Mouse (Mus musculus) megakaryocyte, embryonic 14.5 days (primary cell): ENCODE measurements around the gene Fam205a1. TPM values are rescaled to one million over a fixed set of nuclear protein-coding genes. Genes with fewer than 3 reads are reported as not detected.
"Not testable (repeated sequence)": the region's sequence is repeated elsewhere in the genome, so short reads cannot be mapped to it uniquely, and the experiment has no call there.

Experiments
- H3K27me3 ChIP-seq: replicated peaks from 2 replicates; pipeline ENCODE3; 2012; ENCODE audit warnings: inconsistent platforms
- H3K36me3 ChIP-seq: replicated peaks from 2 replicates; pipeline ENCODE3; 2012; ENCODE audit warnings: low read length, inconsistent platforms, mixed read lengths
- H3K4me1 ChIP-seq: 2 replicates; pipeline ENCODE4 v1.6.1; 2012; ENCODE audit warnings: inconsistent platforms
- H3K4me3 ChIP-seq: replicated peaks from 2 replicates; pipeline ENCODE3; 2012; ENCODE audit warnings: moderate library complexity, mild to moderate bottlenecking, inconsistent platforms
- H3K9me3 ChIP-seq: 2 replicates; pipeline ENCODE4 v1.6.1; 2012; ENCODE audit warnings: inconsistent platforms
- FLI1 ChIP-seq: IDR thresholded peaks from 2 replicates; pipeline ENCODE4 v1.6.1; 2012; ENCODE audit warnings: low read length, inconsistent platforms, mixed read lengths
- GATA1 ChIP-seq: IDR thresholded peaks from 3 replicates; pipeline ENCODE4 v1.6.1; 2012; ENCODE audit warnings: mixed read lengths, low read length, inconsistent platforms, borderline replicate concordance
- polyA plus RNA-seq: library from polyadenylated mRNA; stranded (reverse); fragments of >175 nt; gene quantifications from 2 replicates; pipeline ENCODE4 v1.2.3, GENCODE M21; 2012; ENCODE audit warnings: low replicate concordance; ENCODE audit not compliant: insufficient read depth

The Fam205a1 gene
- polyA plus RNA-seq, 1 experiment: 0.07 TPM

DNA sequence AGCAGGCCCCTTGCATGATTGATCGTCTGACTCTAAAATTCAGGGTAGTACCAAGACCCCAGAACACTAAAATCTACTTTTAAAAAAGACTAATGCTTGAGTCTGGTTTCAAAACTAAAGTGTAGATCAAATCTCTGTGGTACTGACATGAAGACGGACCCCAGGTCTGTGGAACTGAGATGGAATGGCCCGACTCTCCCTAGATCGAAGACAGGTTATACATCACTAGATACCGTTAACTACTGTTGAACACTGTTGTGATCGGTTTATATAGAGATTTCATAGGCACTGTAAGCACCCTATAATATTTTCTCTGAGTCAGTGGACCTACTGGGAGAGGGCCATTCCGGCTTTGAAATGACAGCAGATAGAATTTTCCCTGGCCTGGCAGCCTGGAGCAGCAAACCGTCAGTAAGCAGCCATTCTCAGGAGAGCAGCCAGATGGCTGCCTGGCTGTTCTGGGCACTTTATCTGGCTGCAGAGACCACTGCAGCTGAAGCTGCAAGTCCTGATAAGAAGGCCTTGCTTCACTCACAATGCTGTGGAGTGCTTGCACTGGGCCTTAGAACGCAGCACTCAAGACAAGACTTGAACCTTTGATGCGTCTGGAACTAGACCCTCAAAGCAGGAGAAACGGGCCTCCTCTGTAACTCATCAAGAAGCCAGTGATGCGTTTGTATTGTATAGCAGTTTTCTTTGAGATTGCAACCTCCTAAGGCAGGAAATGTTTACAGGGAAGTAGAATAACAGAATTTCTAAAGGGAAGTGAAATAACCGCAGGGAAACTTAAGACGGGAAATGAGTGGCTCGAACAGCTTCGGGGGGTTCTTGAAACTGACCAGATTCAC lies 26.4 kb upstream of the Fam205a1 start:
- Histone ChIP-seq H3K4me1 (peaks cover 3% of the 10 kb centered on the region; the same call in 1 of the 2 replicates), H3K36me3 (no peaks in the 10 kb centered on the region), H3K27me3 (peaks cover 12% of the 10 kb centered on the region), H3K9me3 (no peaks in the 10 kb centered on the region), H3K4me3 (no peak overlapping the region)
- TF ChIP-seq GATA1 (no peak), FLI1 (no peak)

DNA sequence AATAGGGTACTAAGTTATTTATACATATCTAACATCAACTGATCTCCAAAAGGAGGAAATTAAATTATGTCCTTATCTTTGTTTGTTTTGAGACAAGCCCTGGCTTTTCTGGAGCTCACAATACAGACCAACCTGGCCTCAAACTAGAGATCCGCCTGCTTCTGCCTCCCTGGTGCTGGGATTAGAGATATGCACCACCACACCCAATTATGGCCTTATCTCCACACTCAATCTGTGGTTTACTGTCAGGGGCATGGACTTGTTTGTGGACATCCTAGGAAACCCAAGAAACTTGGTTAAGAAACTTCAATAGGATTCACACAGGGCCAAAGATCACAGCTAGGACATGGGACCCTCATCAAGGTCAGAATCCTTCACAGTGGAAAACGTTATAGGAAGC lies 24.0 kb upstream of the Fam205a1 start:
- Histone ChIP-seq H3K4me1 (peaks cover 3% of the 10 kb centered on the region; the same call in 1 of the 2 replicates), H3K27me3 (peaks cover 15% of the 10 kb centered on the region), H3K9me3 (no peaks in the 10 kb centered on the region), H3K36me3 (no peaks in the 10 kb centered on the region), H3K4me3 (no peak overlapping the region)
- TF ChIP-seq GATA1: no peak
- TF ChIP-seq FLI1: no peak

- H3K4me1 ChIP-seq: peaks cover 3% of the 10 kb centered on the region; the same call in 1 of the 2 replicates
- TF ChIP-seq FLI1 (no peak), GATA1 (no peak)
- no peaks in the 10 kb centered on the region for H3K9me3 ChIP-seq
These were observed 23.1 kb upstream of the Fam205a1 start for GRCm38 (mm10) chr4:42876586-42877291.

GRCm38 (mm10) chr4:42874134-42874533 lies 20.4 kb upstream of the Fam205a1 start, which contains the start of gene Fam205c:
TSS of gene Fam205c (minus strand) at chr4:42874234.
- Histone ChIP-seq H3K4me3 (no peak within 1 kb of the TSS), H3K36me3 (no peaks in the 10 kb centered on the region), H3K4me1 (no peaks in the 10 kb centered on the region), H3K9me3 (no peaks in the 10 kb centered on the region), H3K27me3 (peaks cover 15% of the 10 kb centered on the region)
- TF ChIP-seq GATA1 (no peak), FLI1 (no peak)

More at GRCm38 (mm10) chr4:42876586-42877291, 23.1 kb upstream of the Fam205a1 start:
- H3K27me3 ChIP-seq: peaks cover 15% of the 10 kb centered on the region
- H3K36me3 ChIP-seq: no peaks in the 10 kb centered on the region
- H3K4me3 ChIP-seq: no peak overlapping the region

DNA sequence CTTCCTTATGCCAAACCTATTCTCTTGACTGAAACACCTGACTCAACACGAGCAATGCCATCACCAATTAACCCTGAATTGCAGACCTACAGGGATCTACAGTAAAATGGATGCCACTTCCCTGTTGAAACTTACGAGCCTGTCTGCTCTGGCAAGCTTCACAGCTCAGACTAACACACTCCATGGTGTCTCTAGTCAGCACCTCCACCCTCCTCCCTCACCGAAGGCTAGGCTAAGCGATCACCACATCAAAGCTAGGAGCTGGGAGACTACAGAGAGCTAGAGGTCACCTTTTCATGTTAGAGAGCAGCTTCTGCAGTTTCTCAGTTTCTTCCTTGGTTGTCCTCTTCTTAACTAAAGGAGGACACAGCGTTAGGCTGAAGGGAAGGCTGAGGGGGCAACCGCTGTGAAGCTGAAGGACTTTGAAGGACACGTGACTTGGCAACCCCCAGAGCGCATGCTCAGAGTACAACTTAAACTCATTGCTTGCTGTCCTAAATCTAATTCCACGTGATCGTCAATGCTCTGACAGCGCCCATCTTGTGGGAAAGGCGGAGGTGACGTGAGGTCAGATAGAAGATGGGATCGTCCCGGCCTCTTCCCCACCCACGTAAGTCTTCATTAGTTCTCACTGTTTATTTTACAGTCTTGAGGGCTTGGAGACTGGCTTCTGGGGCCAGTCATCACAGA lies 19.2 kb upstream of the Fam205a1 start:
- H3K4me3 ChIP-seq: no peak overlapping the region
- H3K4me1 ChIP-seq: no peaks in the 10 kb centered on the region
- no peaks in the 10 kb centered on the region for H3K36me3 ChIP-seq
- no peaks in the 10 kb centered on the region for H3K9me3 ChIP-seq
- peaks cover 12% of the 10 kb centered on the region for H3K27me3 ChIP-seq
- TF ChIP-seq GATA1 (no peak), FLI1 (no peak)

- Histone ChIP-seq H3K4me3 (no peak overlapping the region), H3K36me3 (no peaks in the 10 kb centered on the region), H3K9me3 (no peaks in the 10 kb centered on the region), H3K4me1 (no peaks in the 10 kb centered on the region), H3K27me3 (peaks cover 12% of the 10 kb centered on the region)
- TF ChIP-seq FLI1 (no peak), GATA1 (no peak)
These were observed 18.5 kb upstream of the Fam205a1 start for GRCm38 (mm10) chr4:42872151-42872550.

GRCm38 (mm10) chr4:42870748-42871147 lies 17.1 kb upstream of the Fam205a1 start:
- no peak for TF ChIP-seq FLI1
- no peak for TF ChIP-seq GATA1
- no peaks in the 10 kb centered on the region for H3K36me3 ChIP-seq
- peaks cover 11% of the 10 kb centered on the region for H3K27me3 ChIP-seq
- no peaks in the 10 kb centered on the region for H3K4me1 ChIP-seq
- no peak overlapping the region for H3K4me3 ChIP-seq
- H3K9me3 ChIP-seq: no peaks in the 10 kb centered on the region

DNA sequence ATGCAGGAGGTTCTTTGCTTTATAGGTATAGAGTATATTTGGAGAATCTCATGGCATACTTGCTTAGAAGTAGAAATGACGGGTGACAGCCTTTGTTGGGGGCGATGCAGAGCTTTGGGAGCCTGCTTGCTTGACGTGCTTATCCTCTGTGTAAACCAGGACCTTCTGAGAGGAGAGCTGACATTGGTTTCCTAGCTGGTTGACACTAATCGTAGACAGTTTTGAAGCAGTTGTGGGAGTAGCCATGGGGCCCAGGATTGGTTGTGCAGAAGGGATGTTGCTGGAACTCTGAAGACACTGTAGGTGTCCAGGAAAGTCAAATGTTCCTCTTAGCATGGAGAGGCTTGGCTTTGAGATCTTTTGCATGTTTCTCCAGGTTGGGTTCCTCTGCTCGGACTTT lies 14.5 kb upstream of the Fam205a1 start:
- TF ChIP-seq FLI1 (no peak), GATA1 (no peak)
- Histone ChIP-seq H3K4me3 (no peak overlapping the region), H3K4me1 (no peaks in the 10 kb centered on the region), H3K9me3 (no peaks in the 10 kb centered on the region), H3K27me3 (peaks cover 8% of the 10 kb centered on the region), H3K36me3 (no peaks in the 10 kb centered on the region)

DNA sequence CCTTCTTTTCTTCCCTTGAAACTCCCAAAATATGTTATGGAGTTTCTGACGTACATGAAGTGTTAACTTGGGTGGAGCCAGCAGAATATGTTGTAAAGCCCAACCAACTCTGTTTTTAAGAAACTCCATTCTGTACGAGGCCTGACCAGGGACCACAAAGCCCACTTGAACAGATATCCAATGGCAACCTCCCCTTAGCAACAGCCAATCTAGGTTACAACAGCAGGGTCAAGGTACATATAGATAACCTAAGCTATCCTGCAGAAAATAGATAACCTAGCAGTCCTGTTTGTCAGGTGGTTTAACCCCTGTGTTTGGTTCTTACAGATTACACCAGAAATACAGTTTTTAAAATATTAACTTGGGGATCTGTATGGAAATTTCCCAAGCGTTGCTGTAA lies 13.7 kb upstream of the Fam205a1 start:
- Histone ChIP-seq H3K4me3 (no peak overlapping the region), H3K4me1 (no peaks in the 10 kb centered on the region), H3K27me3 (peaks cover 6% of the 10 kb centered on the region), H3K36me3 (no peaks in the 10 kb centered on the region), H3K9me3 (no peaks in the 10 kb centered on the region)
- TF ChIP-seq FLI1: no peak
- no peak for TF ChIP-seq GATA1

DNA sequence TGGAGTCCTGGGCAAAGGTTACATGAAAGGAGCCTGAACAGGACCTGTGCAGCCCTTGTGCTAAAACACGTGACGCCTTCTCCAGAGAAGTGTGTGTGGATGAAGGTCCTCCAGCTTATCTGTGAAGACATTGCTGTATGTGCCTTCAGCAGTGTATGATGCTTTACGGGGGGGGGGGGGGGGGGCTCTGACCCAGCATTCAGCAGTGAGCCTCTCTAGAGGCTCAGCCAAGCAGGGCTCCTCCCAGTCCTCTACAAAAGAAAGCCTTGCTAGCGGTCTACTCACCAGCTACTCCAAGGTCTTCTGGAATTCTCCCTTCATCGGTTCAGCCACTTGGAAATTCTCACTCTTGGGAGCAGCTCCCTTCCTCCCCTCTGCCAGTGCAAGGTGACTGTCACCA lies 9.8 kb upstream of the Fam205a1 start:
- not testable (repeated sequence) for H3K9me3 ChIP-seq, H3K4me1 ChIP-seq, H3K27me3 ChIP-seq, H3K4me3 ChIP-seq, H3K36me3 ChIP-seq

DNA sequence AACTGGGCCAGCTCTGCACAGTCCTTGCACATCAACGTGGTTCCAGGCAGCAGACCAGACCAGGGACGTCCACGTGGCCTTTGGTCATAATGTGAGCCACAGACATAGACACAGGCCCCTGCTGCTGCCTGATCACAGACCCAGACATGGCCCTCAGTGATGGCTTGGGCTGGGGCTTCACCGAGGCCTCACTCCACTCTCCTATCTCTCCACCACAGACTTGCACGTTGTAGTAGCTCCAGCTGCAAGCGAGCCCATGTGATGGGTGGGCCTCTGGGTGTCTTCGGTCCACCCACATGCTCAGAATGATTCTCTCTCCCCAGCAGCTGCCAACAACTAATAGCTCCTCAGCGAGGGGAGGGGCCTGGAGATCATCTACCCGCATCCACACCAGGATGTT lies 6.8 kb upstream of the Fam205a1 start:
- H3K4me1 ChIP-seq, H3K27me3 ChIP-seq, H3K4me3 ChIP-seq, H3K36me3 ChIP-seq, H3K9me3 ChIP-seq: not testable (repeated sequence)

- H3K4me3 ChIP-seq: not testable (repeated sequence)
These were observed 3.0 kb upstream of the Fam205a1 start, which contains the start of gene Gm12394 for GRCm38 (mm10) chr4:42856671-42857070. TSS of gene Gm12394 (minus strand) at chr4:42856771.

More at GRCm38 (mm10) chr4:42856671-42857070, 3.0 kb upstream of the Fam205a1 start, which contains the start of gene Gm12394:
- not testable (repeated sequence) for H3K36me3 ChIP-seq, H3K27me3 ChIP-seq, H3K4me1 ChIP-seq, H3K9me3 ChIP-seq
